Mouse (Mus musculus) adrenal gland, postnatal 25 days (tissue): Measurements from ENCODE around the gene Macrod2. TPM values are rescaled to one million over a fixed set of nuclear protein-coding genes. Genes with fewer than 3 reads are reported as not detected.
A peak's percentile ranks its signal among the peaks of the same experiment; 100 is the strongest.

Experiments
- DNase-seq: peaks from one replicate; pipeline ENCODE4 v3.0.0; 2021; ENCODE audit warnings: mixed read lengths
- total RNA-seq: library from RNA; stranded (reverse); gene quantifications from 2 replicates; pipeline ENCODE4 v1.2.3, GENCODE M21; 2021

The Macrod2 gene
- total RNA-seq, 1 experiment from 2014 or later = 7.5 TPM

- DNase-seq = no peak
Observed at GRCm38 (mm10) chr2:141700759-141701452, 1305.8 kb downstream of the Macrod2 start.

- DNase-seq = no peak
Observed at GRCm38 (mm10) chr2:141711785-141712184, 1316.7 kb downstream of the Macrod2 start.

GRCm38 (mm10) chr2:141712265-141712664 is 1317.2 kb downstream of the Macrod2 start:
- DNase-seq = no peak

GRCm38 (mm10) chr2:141715061-141715460 is 1320.0 kb downstream of the Macrod2 start:
- DNase-seq = no peak

- DNase-seq = no peak
Observed at GRCm38 (mm10) chr2:141722531-141722930, 1327.4 kb downstream of the Macrod2 start.

- DNase-seq = no peak
Observed at GRCm38 (mm10) chr2:141728998-141729397, 1333.9 kb downstream of the Macrod2 start.

GRCm38 (mm10) chr2:141736685-141737456 is 1341.8 kb downstream of the Macrod2 start:
- DNase-seq = no peak

- no peak for DNase-seq
Observed at GRCm38 (mm10) chr2:141738702-141739101, 1343.6 kb downstream of the Macrod2 start.

GRCm38 (mm10) chr2:141740318-141740717 is 1345.2 kb downstream of the Macrod2 start:
- no peak for DNase-seq

GRCm38 (mm10) chr2:141800236-141800635 is 1405.1 kb downstream of the Macrod2 start:
- DNase-seq = no peak

- DNase-seq = no peak
Observed at GRCm38 (mm10) chr2:141800909-141801308, 1405.8 kb downstream of the Macrod2 start.

GRCm38 (mm10) chr2:141816266-141816665 is 1421.2 kb downstream of the Macrod2 start:
- DNase-seq = no peak

GRCm38 (mm10) chr2:141817546-141818180 is 1422.6 kb downstream of the Macrod2 start:
- DNase-seq = no peak

GRCm38 (mm10) chr2:141820795-141821194 is 1425.7 kb downstream of the Macrod2 start:
- peak; percentile 1 for DNase-seq

GRCm38 (mm10) chr2:141825606-141826495 is 1430.7 kb downstream of the Macrod2 start:
- no peak for DNase-seq

- DNase-seq = no peak
Observed at GRCm38 (mm10) chr2:141830496-141830895, 1435.4 kb downstream of the Macrod2 start.

GRCm38 (mm10) chr2:141831515-141831914 is 1436.4 kb downstream of the Macrod2 start:
- DNase-seq = no peak

GRCm38 (mm10) chr2:141834156-141834782 is 1439.2 kb downstream of the Macrod2 start:
- no peak for DNase-seq

GRCm38 (mm10) chr2:141844408-141845175 is 1449.5 kb downstream of the Macrod2 start:
- DNase-seq = no peak

GRCm38 (mm10) chr2:141859220-141859619 is 1464.1 kb downstream of the Macrod2 start:
- peak; percentile 3 for DNase-seq
